Mouse (Mus musculus): ENCODE results near the gene Gmeb1.

- TF ChIP-seq POLR2A (IDR thresholded peaks at IDR 0.05; ENCODE audit: borderline replicate concordance, extremely low read depth, low read depth, low read length) (no peak), CTCF (IDR thresholded peaks at IDR 0.05; ENCODE audit: insufficient read depth, low read length) (no peak)
Measured at GRCm38 (mm10) chr4:132251596-132251995, 9.8 kb downstream of the Gmeb1 start.

All from lung, adult 2 months (tissue).